Mouse (Mus musculus) heart, postnatal 0 days (tissue): ENCODE results near the gene Rhox3a.
"Not testable (repeated sequence)": the region's sequence is repeated elsewhere in the genome, so short reads cannot be mapped to it uniquely, and the experiment has no call there.

Source experiments
- CTCF ChIP-seq: IDR thresholded peaks from 2 replicates; pipeline ENCODE4 v1.5.1; 2016; ENCODE audit warnings: antibody characterized with exemption, control low read depth, low read depth
- EP300 ChIP-seq: IDR thresholded peaks from 2 replicates; pipeline ENCODE4 v1.6.1; 2016; ENCODE audit warnings: antibody characterized with exemption, low read depth

- TF ChIP-seq CTCF, EP300: not testable (repeated sequence)
Observed at GRCm38 (mm10) chrX:37244676-37245075, 5.0 kb upstream of the Rhox3a start, which contains the start of gene Rhox2a.
